Mouse (Mus musculus): ENCODE measurements around the gene Mgam. TPM values are rescaled to one million over a fixed set of nuclear protein-coding genes. Genes with fewer than 3 reads are reported as not detected.
"Not testable (repeated sequence)": the region's sequence is repeated elsewhere in the genome, so short reads cannot be mapped to it uniquely, and the experiment has no call there.

Gene Mgam
- not detected for total RNA-seq (2021)
- long read RNA-seq, experiment 1, result 0 reads
- long read RNA-seq, experiment 2, result 0 reads

DNA sequence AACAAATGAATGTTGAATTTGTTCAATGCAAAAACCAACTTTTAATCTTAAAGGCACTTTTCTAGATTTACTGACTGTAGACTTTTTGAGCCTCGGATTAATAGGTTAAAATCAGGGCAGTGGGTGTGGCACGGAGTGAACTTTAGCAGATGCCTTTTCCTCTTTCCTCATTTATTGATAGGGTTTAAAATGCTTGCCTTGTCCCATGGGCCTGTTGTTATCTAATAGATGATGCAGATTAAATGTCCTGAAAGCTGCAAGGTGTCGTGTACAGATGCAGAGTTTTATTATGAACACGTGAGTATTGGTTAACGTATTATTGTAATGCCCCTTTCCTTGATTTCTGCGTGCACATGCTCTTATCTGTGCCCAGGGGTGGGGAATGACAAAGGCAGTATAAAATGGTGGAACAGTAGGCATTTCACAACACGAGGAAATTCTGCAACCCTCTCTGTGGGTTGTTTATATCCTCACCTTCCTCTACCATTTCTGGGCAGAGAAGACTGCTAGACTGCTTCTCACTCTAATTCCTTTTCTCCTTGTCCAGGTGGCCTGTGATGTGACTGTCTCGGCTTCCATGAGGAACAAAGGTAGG, at the start of gene Mgam:
Gene Mgam, plus strand, starts transcription at position 426 of the 595 bp plus-strand sequence.
- DNase-seq (ENCODE audit: low spot score in 2 of 2), result no peak

DNA sequence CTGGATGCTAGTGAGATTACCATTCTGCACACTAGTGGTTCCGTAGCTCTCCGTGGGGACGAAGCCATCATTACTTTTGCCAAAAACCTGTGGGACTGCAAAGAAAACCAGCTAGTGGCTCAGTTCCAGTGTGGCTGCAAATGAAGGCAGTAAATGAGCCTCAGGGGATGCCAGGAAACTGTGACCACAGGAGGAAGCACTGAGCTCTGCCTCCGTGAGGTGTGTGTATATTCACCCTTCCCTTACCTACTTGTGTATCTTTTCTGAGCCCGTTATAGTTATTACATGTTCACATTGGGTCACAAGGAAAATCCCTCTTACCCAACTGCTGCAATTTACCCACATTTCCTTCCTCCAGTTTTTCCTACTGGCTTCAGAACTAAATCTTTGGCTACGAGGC, 44.3 kb upstream of the Mgam start:
- DNase-seq (ENCODE audit: low spot score in 2 of 2), result no peak

DNA sequence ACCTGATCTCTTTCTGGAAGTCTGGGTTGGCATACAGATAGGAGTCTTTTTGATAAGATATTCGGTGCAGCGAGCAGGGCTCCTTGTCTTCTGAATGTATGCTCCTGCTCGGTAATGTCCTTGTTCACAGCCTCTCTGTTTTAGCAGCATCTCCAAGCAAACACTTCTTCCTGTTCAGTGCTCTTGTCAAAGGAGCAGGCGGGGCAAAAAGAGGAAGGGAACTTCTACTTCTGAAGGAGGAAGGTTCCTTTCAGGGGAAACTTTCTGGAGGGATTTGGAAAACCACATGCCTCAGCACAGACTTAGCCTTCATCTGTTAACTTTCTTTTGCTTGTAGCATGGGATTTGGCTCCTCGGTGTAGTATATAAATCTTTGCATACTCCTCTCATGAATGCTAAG, 43.0 kb upstream of the Mgam start, which contains the start of gene Clec5a:
Gene Clec5a, minus strand, starts transcription at position 177 of the 400 bp plus-strand sequence.
- DNase-seq (ENCODE audit: low spot score in 2 of 2), result no peak

DNA sequence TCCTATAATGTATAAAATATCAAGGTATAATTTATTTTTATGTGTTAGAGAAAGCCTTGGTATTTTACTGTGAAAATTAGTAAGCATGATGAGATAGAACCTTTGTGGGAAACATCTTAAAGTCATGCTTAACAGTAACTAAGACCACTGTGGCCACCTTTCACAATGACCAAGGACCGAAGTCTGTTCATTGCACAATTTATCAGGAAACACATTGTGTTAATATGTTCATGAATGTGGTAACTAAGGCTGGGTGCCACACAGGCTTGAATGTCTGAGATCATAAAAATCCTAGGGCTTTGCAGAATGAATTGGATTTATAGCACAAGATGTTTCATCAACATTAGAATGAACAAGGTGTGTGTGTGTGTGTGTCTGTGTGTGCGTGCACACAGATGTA, 40.3 kb upstream of the Mgam start:
- no peak for DNase-seq (ENCODE audit: low spot score in 2 of 2)

DNA sequence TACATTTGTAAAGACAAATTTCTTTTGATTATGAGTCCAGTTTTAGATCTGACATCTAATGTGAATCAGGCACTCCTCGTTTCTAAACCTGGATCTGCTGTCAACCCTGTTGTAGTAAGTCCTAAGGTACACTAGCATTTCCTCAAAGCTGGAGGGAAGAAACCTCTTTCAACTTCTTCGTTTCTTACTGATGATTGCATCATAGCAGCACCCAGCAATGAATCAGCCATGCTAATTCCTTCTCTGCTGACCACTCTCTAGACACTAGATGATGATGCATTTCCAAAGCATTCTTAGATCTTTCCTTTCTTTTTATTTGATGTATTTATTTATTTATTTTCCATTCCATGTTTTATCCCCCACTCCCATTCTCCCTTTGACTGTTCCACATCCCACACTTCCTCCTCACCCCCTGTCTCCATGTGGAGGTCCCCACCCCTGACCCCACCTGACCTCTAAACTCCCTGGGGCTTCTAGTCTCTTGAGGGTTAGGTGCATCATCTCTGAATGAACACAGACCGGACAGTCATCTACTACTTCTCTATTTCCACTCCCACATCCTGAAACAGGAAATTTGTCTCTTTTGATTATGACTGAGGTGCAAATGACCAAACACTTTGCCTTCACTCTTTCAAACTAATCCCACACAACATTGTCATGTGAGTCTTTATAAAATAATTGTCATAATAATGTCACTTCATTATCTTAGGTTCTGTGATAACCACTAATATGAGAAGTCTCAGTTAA, 33.7 kb upstream of the Mgam start:
- DNase-seq (ENCODE audit: low spot score in 2 of 2), result no peak

DNA sequence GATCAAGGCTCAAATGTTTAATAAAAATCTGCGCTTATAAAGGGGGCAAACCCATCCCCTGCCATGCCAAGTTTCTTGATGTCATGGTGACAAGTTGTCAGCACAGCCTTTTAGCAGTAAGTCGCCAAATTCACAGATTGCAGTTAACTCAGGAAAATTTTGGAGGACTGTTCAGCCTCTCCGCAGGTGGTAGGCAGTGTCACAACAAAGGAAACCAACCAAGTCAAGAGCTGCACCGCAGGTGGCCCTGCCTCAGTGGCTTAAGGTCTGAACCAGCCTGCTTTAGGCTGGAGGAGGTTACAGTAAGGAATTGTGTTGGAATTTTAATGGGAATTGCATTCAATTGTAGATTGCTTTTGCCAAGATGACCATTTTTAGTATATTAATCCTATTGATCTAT, 30.1 kb upstream of the Mgam start:
- not testable (repeated sequence) for DNase-seq (ENCODE audit: low spot score in 2 of 2)

DNA sequence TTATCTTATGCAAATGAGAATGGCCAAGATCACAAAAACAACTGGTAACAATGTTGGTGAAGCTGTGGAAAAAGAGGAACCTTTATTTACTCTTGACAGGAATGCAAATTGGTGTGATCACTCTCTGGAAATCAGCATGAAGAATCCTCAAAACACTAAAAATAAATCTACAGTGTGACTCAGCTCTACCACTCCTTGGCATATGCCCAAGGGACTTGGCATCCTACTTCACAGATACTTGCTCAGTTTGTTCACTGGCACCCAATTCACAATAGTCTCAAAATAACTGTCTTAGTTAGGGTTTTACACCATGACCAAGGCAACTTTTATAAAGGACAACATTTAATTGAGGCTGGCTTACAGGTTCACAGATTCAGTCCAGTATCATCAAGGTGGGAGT, 21.2 kb upstream of the Mgam start:
- peak; percentile 72 to 79 for DNase-seq (ENCODE audit: low spot score in 2 of 2)

DNA sequence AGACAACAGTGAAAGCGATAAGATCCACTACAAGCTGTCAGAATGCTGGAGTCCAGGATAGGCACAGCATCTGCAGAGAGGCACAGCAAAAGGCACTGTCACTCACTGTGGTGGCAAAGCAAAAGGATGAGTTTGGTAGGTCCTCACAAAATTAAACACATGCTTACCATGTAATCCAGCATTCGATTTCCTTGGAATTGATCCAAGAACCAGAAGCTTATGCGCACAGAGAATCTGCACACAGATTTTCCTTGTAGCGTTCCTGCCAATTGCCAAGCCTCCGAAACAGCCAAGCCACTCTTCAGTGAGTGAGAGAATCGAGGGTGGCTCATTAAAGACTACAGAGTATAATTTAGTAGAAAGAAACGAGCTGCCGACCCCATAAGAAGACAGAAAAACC, 18.4 kb upstream of the Mgam start:
- peak in 1 of 2 experiments; percentile 19 for DNase-seq (ENCODE audit: low spot score in 2 of 2)

DNA sequence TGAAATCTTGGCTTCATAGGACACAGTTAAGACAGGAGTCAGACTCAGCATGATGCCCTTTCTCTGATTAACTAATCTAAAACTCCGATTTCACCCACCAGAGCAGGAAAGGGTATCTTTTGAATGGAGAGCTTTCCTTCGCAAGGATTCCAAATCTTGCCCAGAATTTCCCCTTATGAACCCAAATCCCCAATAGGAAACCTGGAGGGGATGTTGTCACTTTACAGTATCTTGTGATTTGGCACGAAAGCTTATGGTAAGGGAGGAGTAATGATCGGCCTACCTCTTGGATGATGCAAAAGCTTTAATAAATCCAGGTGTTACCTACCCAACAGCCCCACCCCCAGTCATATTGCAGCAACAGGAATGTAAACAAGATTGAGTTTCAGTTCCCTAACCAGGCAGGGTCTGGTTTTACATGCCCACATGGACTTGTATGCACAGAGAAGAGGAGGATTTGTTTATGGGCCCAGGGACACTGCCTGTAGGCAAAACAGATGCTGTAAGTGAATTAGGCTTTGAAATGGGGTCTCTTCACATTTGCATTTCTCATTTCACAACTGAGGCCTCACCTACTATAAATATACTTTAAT, 15.3 kb upstream of the Mgam start, which contains the start of gene Tas2r138:
Gene Tas2r138, minus strand, starts transcription at position 51 of the 593 bp plus-strand sequence.
- DNase-seq (ENCODE audit: low spot score in 2 of 2), result no peak

DNA sequence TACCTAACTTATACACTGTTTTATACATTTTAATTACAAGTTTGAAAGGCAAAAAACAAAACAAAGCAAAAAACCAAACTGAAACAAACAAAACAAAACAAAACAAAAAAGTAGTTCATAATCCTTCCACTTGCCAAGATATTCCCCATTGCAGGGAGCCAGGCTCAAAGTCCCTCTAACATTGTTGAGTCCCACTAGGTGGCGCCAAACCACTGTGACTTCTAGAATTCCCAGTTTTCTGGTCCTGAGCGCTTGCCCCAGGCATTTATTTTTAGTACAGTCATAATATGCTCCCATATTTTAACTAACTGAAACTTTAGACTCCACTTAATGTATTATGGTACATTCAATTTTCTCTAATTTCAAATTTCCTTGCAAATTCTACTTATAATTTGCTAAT, 10.7 kb upstream of the Mgam start:
- DNase-seq (ENCODE audit: low spot score in 2 of 2), result peak; percentile 64 to 77

DNA sequence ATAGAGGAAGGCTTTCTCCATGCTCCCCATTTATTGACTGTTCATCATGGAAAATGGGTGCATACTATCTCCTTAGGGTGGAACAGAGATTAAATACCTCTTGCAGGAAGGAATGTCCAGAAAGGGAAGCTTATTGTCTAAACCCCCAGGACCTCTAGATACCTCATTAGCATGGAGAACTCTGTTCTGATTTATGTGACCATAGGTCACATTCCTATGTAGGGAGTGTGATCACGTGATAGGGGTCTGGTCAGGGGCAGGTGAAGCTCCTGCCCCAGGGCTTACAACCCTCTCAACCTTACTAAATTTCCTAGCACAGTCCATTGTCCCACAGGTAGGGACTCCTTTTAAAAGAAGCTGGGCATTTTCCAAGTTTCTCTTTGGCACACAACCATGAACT, 2.5 kb upstream of the Mgam start:
- DNase-seq (ENCODE audit: low spot score in 2 of 2), result no peak

DNA sequence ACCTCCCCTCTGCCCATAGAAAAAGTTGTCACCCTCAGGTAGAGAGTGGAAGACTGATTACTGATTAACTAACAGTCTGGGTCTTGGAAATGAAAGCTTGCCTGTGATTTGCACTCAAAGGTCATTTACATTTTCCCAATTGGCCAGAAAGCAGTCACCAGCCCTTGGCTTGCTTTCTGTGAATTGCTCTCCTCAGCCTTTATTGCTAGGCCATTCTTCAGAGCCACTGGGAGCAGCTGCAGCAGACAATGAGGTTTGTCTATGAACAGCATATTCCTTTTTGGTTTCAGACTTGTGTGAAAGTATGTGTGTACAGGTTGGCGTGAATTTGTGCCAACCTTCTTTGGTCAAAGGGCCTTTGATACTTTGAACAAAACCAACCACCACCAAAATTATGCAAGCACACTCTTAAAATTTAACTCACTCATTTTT, 6.0 kb downstream of the Mgam start:
- DNase-seq (ENCODE audit: low spot score in 2 of 2), result no peak

DNA sequence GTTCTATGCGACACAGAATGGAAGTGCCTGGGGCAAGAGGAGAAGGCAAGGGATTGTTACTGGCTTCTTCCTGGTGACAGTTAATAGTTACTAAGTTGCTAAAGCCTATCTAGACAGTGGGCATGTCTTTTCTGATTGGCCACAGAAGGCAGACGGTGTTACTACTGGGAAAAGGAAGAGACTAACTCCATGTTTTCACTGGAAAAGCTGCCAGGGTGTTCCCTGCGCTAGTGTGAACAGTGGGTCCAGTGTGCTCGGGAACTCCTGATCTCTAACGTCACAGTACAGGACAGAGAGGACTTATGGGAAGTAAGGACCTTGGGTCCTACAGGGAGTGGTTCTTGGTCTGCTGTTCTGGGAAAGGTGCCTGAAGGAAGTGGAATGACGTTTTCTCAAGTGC, 6.9 kb downstream of the Mgam start:
- no peak for DNase-seq (ENCODE audit: low spot score in 2 of 2)

DNA sequence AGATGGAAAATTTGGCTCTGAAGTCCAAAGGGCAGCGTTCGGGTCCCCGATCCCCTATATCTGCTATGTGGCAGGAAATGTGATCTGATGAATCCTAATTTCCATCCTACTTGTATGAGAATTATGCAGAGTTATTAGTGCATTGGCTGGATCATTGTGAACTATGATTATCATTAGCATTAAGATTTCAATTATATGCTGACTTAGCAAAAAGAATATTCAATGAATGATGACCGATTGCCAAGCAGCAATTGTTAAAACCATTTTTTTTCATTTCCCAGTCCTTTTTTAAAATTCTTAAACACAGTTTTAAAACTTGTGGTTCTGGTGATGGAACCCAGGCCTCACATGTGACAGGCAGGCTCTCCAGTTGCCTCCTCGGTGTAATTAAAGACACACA, 9.1 kb downstream of the Mgam start:
- DNase-seq (ENCODE audit: low spot score in 2 of 2), result no peak

DNA sequence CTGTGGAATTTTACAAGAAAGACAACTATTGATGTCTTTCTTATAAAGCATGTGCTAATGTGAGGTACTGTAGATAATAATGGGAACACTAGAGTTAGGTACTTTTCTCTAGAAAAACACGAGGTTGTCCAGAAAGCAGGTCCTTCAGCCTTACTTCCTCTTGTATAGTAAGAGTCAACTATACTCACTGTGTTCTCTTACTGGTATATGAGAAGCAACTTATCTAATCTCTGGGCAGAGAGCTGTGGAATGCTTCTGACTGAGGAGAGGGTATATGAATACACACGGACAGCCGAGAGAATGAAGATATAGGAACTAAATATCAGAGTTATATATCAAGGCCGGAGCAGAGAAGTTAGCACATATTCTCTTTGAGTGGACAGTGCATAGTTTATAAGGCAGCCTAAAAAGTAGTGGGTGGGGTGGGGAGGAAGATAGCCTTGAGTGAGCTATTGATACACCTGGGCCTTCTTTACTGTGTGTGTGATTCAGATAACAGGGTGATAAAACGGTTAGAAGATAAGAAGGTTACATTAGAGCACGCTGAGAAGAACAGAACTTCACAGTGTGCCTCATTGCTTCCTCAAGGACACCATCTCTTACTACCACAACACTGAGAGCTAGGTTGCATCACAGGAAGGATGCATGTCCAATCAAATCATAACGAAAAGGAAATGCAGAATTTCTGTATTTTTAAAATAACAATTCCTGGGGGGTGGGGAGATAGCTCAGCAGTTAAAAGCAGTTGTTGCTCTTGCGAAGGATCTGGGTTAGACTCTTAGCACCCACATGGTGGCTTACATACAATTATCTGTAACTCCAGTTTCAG, 12.3 kb downstream of the Mgam start:
- DNase-seq (ENCODE audit: low spot score in 2 of 2), result no peak

DNA sequence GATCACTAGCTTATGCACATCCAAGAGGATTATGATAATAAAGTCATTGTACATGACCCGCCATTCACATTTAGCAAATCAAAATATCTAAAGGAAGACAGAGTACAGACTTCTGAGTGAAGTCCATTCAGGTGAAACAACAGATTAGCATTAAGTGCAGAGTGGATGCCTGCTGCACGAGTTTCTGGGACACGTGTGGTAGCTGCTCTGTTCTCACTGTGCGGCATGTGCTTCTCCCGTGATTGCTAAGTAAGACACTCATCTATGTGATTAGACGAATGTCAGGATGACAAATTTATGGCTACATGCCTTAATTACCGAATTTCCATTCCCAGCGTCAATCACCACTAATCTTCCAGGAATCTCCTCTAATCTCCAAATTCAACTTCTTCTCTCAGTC, 17.1 kb downstream of the Mgam start:
- DNase-seq (ENCODE audit: low spot score in 2 of 2), result no peak

DNA sequence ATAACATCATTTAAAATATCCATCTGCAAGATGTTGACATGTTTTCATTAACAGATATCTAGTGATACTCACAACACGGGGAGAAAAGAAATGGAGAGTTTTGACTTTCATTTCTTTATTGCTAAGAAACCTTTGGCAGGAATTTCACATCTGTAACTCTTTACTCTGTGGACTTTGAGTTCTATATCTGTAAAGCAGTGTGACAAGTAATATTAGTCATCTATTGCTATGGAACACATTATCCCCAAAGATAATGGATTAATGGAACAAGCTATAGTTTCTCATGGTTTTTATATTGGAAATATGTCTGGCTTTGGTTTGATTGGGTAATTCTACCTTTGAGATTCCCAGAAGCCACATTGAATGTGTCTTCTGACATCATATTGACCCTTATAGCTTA, 22.3 kb downstream of the Mgam start:
- DNase-seq (ENCODE audit: low spot score in 2 of 2), result no peak

DNA sequence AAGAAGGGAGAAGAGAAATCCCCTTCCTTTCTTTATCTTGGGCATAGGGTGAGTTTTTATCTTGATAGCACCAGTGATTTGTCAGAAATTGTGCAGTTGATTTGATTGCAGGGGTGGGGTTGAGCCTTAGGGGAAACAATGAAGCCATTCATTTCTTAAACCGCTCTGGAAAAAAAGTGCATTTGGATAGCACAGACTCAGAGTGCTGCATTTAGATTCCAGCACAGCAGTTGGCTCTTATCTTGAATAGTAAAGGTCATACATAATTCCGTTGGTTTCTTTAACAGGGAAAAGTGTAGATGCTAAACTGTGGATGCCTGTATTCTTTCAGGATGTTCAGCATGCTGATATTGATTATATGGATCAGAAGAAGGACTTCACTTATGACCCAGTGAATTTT, 32.3 kb downstream of the Mgam start:
- no peak for DNase-seq (ENCODE audit: low spot score in 2 of 2)

DNA sequence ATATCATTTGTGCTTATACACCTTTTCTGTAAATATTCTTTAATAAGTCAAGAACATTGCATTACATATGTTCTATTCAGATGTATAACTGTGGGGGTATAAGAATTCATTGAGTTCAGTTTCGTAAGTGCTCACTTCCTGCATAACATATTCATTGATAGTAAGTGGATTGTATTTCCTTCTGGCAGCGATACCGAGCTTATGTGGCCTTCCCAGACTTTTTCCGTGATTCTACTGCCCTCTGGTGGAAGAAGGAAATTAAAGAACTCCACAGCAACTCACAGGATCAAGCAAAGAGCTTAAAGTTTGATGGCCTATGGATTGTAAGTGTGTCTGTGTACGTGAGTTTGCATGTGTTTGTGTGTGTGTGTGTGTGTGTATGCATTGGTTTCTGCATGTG, 60.5 kb downstream of the Mgam start:
- DNase-seq (ENCODE audit: low spot score in 2 of 2), result peak; percentile 46 to 57

DNA sequence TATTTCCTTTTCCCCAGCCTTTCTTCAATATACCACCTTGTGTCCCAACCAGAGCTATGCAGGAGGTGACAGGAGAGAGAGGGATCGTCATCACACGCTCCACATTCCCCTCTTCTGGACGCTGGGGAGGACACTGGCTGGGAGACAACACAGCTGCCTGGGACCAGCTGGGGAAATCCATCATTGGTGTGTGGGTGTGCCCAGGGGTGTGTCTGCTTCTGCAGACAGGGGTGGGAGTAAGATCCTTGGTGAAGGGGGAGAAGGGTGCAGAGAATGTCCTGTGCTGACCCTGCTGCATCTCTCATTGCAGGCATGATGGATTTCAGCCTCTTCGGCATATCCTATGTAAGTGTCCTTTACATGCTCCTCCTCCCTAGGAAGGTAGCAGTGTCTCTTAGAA, 63.4 kb downstream of the Mgam start:
- DNase-seq (ENCODE audit: low spot score in 2 of 2), result not testable (repeated sequence)

DNA sequence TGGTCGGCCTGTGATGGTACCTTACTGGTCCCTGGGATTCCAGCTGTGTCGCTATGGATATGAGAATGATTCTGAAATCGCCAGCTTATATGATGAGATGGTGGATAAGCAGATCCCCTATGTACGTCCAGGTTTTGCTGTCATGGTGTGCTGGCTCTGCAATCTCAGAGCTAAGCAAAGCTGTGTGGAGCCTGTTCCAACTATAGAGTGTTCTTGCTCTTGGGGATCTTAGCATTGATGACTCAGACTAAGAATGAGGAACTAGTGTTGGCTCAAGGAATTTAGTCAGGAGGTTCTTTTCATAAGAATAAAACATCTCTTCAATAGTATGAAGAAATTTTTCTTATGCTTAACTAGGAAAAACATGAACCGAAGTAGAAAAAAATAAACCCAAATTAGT, 84.9 kb downstream of the Mgam start:
- DNase-seq (ENCODE audit: low spot score in 2 of 2), result not testable (repeated sequence)
